Mouse (Mus musculus): ENCODE measurements at regions not wholly inside any gene's neighbourhood (a gene's known extent, or its start where the extent isn't known, plus 50 kb on each side); places are given as distances from the start of the nearest gene placed in this dataset.

DNA sequence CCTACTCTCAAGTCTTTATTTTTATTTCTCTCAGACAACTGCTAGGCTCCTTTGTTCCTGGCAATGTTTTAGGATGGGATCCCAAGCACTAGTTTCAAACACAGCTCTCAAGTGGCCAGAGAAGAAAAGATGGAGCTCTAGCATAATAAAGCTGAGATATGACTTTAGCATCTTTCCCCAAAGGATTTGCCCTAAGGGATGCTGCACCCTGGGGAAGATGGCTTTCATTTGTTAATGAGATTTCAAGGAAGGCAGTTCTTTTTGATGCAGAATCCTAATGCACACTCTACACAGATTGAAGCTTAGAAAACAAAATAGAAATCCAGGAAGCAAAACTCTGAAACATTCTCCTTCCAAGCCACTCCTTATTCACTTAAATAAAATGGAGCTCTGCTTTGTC is 350.1 kb upstream of the Got2 start:
- ATAC-seq (replicated peaks in 1 of 2; ENCODE audit: insufficient read depth in 1 of 2, low FRiP score in 2 of 2, low TSS enrichment in 1 of 2, low read depth in 1 of 2, poor library complexity in 2 of 2, severe bottlenecking in 2 of 2): no peak

DNA sequence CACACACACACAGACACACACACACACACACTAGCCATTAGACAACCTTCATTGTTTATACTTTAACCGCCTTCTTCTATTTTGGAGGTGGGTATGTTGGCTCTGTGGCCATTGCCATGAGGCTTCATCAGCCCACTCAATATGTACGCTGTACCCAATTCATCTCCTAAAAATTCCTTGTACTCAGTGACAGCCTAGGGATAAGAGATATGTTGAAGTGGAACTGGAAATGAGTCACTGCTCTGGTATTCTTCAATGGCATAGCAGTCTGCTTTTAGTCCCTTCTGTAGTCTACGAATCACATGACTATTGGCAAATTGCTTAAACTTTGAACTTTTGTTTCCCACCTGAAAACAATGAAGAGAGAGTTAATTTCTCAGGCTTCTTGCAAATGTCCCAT is 349.6 kb upstream of the Got2 start:
- no peak for ATAC-seq (replicated peaks in 1 of 2; ENCODE audit: insufficient read depth in 1 of 2, low FRiP score in 2 of 2, low TSS enrichment in 1 of 2, low read depth in 1 of 2, poor library complexity in 2 of 2, severe bottlenecking in 2 of 2)

DNA sequence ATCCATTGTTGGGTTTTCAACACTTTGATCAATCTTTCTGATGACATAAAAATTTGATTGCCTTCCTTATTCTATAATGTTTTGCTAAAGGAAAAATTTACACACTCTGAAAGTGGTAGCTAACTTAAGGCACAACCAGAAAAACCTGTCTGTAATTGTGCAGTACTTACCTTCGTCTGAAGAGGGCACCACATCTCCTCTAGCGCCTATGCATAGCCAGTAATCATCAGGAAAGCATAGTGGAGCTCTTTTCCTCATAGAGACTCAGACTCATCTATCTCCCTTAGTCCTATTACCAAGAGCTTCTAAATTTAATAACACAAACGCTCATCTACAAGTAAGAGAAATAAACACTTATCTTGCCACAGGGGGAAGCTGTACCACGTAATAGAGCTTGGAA is 342.1 kb upstream of the Got2 start:
- ATAC-seq (replicated peaks in 1 of 2; ENCODE audit: insufficient read depth in 1 of 2, low FRiP score in 2 of 2, low TSS enrichment in 1 of 2, low read depth in 1 of 2, poor library complexity in 2 of 2, severe bottlenecking in 2 of 2): no peak

Data from hematopoietic stem cell, adult 5-6 weeks (primary cell).